Mouse (Mus musculus): ENCODE data around the gene Bmp2k. TPM values are rescaled to one million over a fixed set of nuclear protein-coding genes. Genes with fewer than 3 reads are reported as not detected.

Bmp2k gene
- polyA plus RNA-seq, 1 experiment, result 15.5 TPM

GRCm38 (mm10) chr5:96961852-96962251 lies 35.6 kb upstream of the Bmp2k start:
- Histone ChIP-seq H3K4me3 (replicated peaks) (no peak overlapping the region), H3K9me3 (no peaks in the 10 kb centered on the region), H3K27me3 (replicated peaks) (no peaks in the 10 kb centered on the region), H3K36me3 (replicated peaks; ENCODE audit: low read length) (no peaks in the 10 kb centered on the region), H3K4me1 (peaks cover 60% of the 10 kb centered on the region)
- TF ChIP-seq FLI1 (IDR thresholded peaks at IDR 0.05; ENCODE audit: low read length), result no peak
- TF ChIP-seq GATA1 (IDR thresholded peaks at IDR 0.05; ENCODE audit: borderline replicate concordance, low read length), result no peak

GRCm38 (mm10) chr5:96962252-96962933 lies 35.1 kb upstream of the Bmp2k start:
- Histone ChIP-seq H3K4me1 (peaks cover 55% of the 10 kb centered on the region), H3K27me3 (replicated peaks) (no peaks in the 10 kb centered on the region), H3K36me3 (replicated peaks; ENCODE audit: low read length) (no peaks in the 10 kb centered on the region), H3K4me3 (replicated peaks) (no peak overlapping the region), H3K9me3 (no peaks in the 10 kb centered on the region)
- TF ChIP-seq GATA1 (IDR thresholded peaks at IDR 0.05; ENCODE audit: borderline replicate concordance, low read length), result no peak
- TF ChIP-seq FLI1 (IDR thresholded peaks at IDR 0.05; ENCODE audit: low read length), result no peak

GRCm38 (mm10) chr5:96962934-96963301 lies 34.6 kb upstream of the Bmp2k start:
- peaks cover 58% of the 10 kb centered on the region for H3K4me1 ChIP-seq
- no peak overlapping the region for H3K4me3 ChIP-seq (replicated peaks)
- no peaks in the 10 kb centered on the region for H3K27me3 ChIP-seq (replicated peaks)
- no peaks in the 10 kb centered on the region for H3K9me3 ChIP-seq
- H3K36me3 ChIP-seq (replicated peaks; ENCODE audit: low read length), result no peaks in the 10 kb centered on the region
- TF ChIP-seq GATA1 (IDR thresholded peaks at IDR 0.05; ENCODE audit: borderline replicate concordance, low read length) (no peak), FLI1 (IDR thresholded peaks at IDR 0.05; ENCODE audit: low read length) (no peak)

GRCm38 (mm10) chr5:96964062-96965028 lies 33.1 kb upstream of the Bmp2k start:
- no peaks in the 10 kb centered on the region for H3K36me3 ChIP-seq (replicated peaks; ENCODE audit: low read length)
- H3K4me3 ChIP-seq (replicated peaks), result no peak overlapping the region
- no peaks in the 10 kb centered on the region for H3K27me3 ChIP-seq (replicated peaks)
- H3K4me1 ChIP-seq, result peaks cover 68% of the 10 kb centered on the region
- TF ChIP-seq FLI1 (IDR thresholded peaks at IDR 0.05; ENCODE audit: low read length) (no peak), GATA1 (IDR thresholded peaks at IDR 0.05; ENCODE audit: borderline replicate concordance, low read length) (no peak)
- no peaks in the 10 kb centered on the region for H3K9me3 ChIP-seq

- no peak for TF ChIP-seq FLI1 (IDR thresholded peaks at IDR 0.05; ENCODE audit: low read length)
- no peaks in the 10 kb centered on the region for H3K9me3 ChIP-seq
These were observed 32.5 kb upstream of the Bmp2k start for GRCm38 (mm10) chr5:96965029-96965403.

GRCm38 (mm10) chr5:96965503-96965902 lies 32.0 kb upstream of the Bmp2k start:
- H3K9me3 ChIP-seq, result no peaks in the 10 kb centered on the region
- no peak overlapping the region for H3K4me3 ChIP-seq (replicated peaks)
- H3K27me3 ChIP-seq (replicated peaks), result no peaks in the 10 kb centered on the region
- H3K4me1 ChIP-seq, result peaks cover 70% of the 10 kb centered on the region
- TF ChIP-seq GATA1 (IDR thresholded peaks at IDR 0.05; ENCODE audit: borderline replicate concordance, low read length) (no peak), FLI1 (IDR thresholded peaks at IDR 0.05; ENCODE audit: low read length) (no peak)
- no peaks in the 10 kb centered on the region for H3K36me3 ChIP-seq (replicated peaks; ENCODE audit: low read length)

More at GRCm38 (mm10) chr5:96965029-96965403, 32.5 kb upstream of the Bmp2k start:
- Histone ChIP-seq H3K4me3 (replicated peaks) (no peak overlapping the region), H3K4me1 (peaks cover 68% of the 10 kb centered on the region), H3K36me3 (replicated peaks; ENCODE audit: low read length) (no peaks in the 10 kb centered on the region), H3K27me3 (replicated peaks) (no peaks in the 10 kb centered on the region)

- H3K27me3 ChIP-seq (replicated peaks), result no peaks in the 10 kb centered on the region
- H3K4me3 ChIP-seq (replicated peaks), result peak overlapping the region; percentile 82
- TF ChIP-seq GATA1 (IDR thresholded peaks at IDR 0.05; ENCODE audit: borderline replicate concordance, low read length), result no peak
- TF ChIP-seq FLI1 (IDR thresholded peaks at IDR 0.05; ENCODE audit: low read length), result no peak
- peaks cover 8% of the 10 kb centered on the region for H3K36me3 ChIP-seq (replicated peaks; ENCODE audit: low read length)
- peaks cover 79% of the 10 kb centered on the region for H3K4me1 ChIP-seq
- H3K9me3 ChIP-seq, result no peaks in the 10 kb centered on the region
These were observed 28.9 kb upstream of the Bmp2k start for GRCm38 (mm10) chr5:96968628-96969027.

- peaks cover 83% of the 10 kb centered on the region for H3K4me1 ChIP-seq
- H3K9me3 ChIP-seq, result no peaks in the 10 kb centered on the region
- no peaks in the 10 kb centered on the region for H3K27me3 ChIP-seq (replicated peaks)
- peak overlapping the region; percentile 85 for H3K4me3 ChIP-seq (replicated peaks)
- peaks cover 8% of the 10 kb centered on the region for H3K36me3 ChIP-seq (replicated peaks; ENCODE audit: low read length)
- no peak for TF ChIP-seq FLI1 (IDR thresholded peaks at IDR 0.05; ENCODE audit: low read length)
- TF ChIP-seq GATA1 (IDR thresholded peaks at IDR 0.05; ENCODE audit: borderline replicate concordance, low read length), result no peak
These were observed 28.5 kb upstream of the Bmp2k start for GRCm38 (mm10) chr5:96969032-96969431.

GRCm38 (mm10) chr5:96969705-96970471 lies 27.6 kb upstream of the Bmp2k start:
- Histone ChIP-seq H3K9me3 (no peaks in the 10 kb centered on the region), H3K4me3 (replicated peaks) (peak overlapping the region; percentile 47), H3K4me1 (peaks cover 79% of the 10 kb centered on the region), H3K36me3 (replicated peaks; ENCODE audit: low read length) (peaks cover 8% of the 10 kb centered on the region), H3K27me3 (replicated peaks) (no peaks in the 10 kb centered on the region)
- TF ChIP-seq FLI1 (IDR thresholded peaks at IDR 0.05; ENCODE audit: low read length) (no peak), GATA1 (IDR thresholded peaks at IDR 0.05; ENCODE audit: borderline replicate concordance, low read length) (no peak)

All from megakaryocyte, embryonic 14.5 days (primary cell).